In genomic region chr4:4437559-4437958, GRCm38 (mm10) we compare ENCODE assay signal across 26 mouse cellular contexts.
"Had no signal": no experiment of that assay in that cellular context is flagged by ENCODE, and none has a peak within 500 bp of the region (broad histone marks: within the 10 kb centered on the region; RNA-seq: fewer than 3 reads in every experiment).

No protein-coding gene starts in this region.

- H3K4me2 ChIP-seq: heart, embryonic 12.5 days; hindbrain, embryonic 12.5 days; hindbrain, embryonic 14.5 days; intestine, embryonic 15.5 days; kidney, embryonic 15.5 days; limb, embryonic 13.5 days; limb, embryonic 15.5 days; liver, embryonic 12.5 days had no signal

- H3K4me1 ChIP-seq: heart, embryonic 10.5 days; heart, embryonic 12.5 days; hindbrain, embryonic 10.5 days; hindbrain, embryonic 12.5 days; intestine, embryonic 15.5 days; kidney, embryonic 15.5 days; limb, embryonic 13.5 days; limb, embryonic 15.5 days; liver, embryonic 12.5 days had no signal

- ATAC-seq: hindbrain, embryonic 16.5 days; inflammation-experienced regulatory T-cells, adult 6 months; intestine, embryonic 15.5 days; liver, embryonic 12.5 days had no signal

- H3K36me3 ChIP-seq: heart, embryonic 10.5 days; heart, embryonic 12.5 days; hindbrain, embryonic 10.5 days; hindbrain, embryonic 12.5 days; intestine, embryonic 15.5 days; kidney, embryonic 15.5 days; limb, embryonic 13.5 days; limb, embryonic 15.5 days; liver, embryonic 12.5 days had no signal

- H3K27ac ChIP-seq: gastrocnemius, adult 2 months; heart, embryonic 10.5 days; hindbrain, embryonic 10.5 days; hindbrain, embryonic 12.5 days; hindbrain, embryonic 14.5 days; intestine, embryonic 15.5 days; kidney, embryonic 15.5 days; kidney, postnatal 0 days; limb, embryonic 13.5 days; limb, embryonic 15.5 days; liver, embryonic 12.5 days had no signal

- H3K9me3 ChIP-seq: heart, embryonic 10.5 days; heart, embryonic 12.5 days; hindbrain, embryonic 10.5 days; hindbrain, embryonic 12.5 days; intestine, embryonic 15.5 days; kidney, embryonic 15.5 days; limb, embryonic 13.5 days; limb, embryonic 15.5 days; liver, embryonic 12.5 days had no signal

- H3K9ac ChIP-seq: heart, embryonic 12.5 days; hindbrain, embryonic 12.5 days; hindbrain, embryonic 14.5 days; intestine, embryonic 15.5 days; kidney, embryonic 15.5 days; limb, embryonic 13.5 days; limb, embryonic 15.5 days; liver, embryonic 12.5 days had no signal

- H3K27me3 ChIP-seq: heart, embryonic 12.5 days; hindbrain, embryonic 12.5 days; intestine, embryonic 15.5 days; kidney, embryonic 15.5 days; limb, embryonic 13.5 days; limb, embryonic 15.5 days; liver, embryonic 12.5 days had no signal

- DNase-seq: gastrocnemius, adult 2 months; gastrocnemius, postnatal 10 days; gastrocnemius, postnatal 25 days; heart, adult 18-20 months; heart, postnatal 10 days; heart, postnatal 4 days; kidney, adult 11 months; kidney, adult 2 months; kidney, adult 9 months; kidney, postnatal 14 days; kidney, postnatal 36 days; layer of hippocampus, postnatal 36 days; left cerebral cortex, postnatal 4 days had no signal

- H3K4me3 ChIP-seq: gastrocnemius, adult 2 months; heart, embryonic 10.5 days; heart, embryonic 12.5 days; hindbrain, embryonic 10.5 days; hindbrain, embryonic 12.5 days; intestine, embryonic 15.5 days; kidney, embryonic 15.5 days; limb, embryonic 13.5 days; limb, embryonic 15.5 days; liver, embryonic 12.5 days had no signal
